Mouse (Mus musculus): ENCODE measurements around the gene Gjb4.

DNA sequence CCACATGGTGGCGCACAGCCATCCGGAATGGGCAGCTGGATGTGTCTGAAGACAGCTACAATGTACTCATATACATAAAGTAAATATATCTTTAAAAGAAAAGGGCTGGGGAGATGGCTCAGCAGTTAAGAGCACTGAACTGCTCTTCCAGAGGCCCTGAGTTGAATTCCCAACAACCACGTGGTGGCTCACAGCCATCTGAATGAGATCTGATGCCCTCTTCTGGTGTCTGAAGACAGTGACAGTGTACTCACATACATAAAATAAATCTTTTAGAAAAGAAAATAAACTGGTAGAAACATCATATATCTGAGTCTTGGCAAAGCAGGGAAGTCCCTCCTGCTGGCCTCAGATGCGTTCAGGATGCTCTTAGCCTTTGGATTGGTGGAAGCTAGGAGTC, 36.7 kb downstream of the Gjb4 start:
- TF ChIP-seq EP300 (IDR thresholded peaks at IDR 0.05) (no peak), CTCF (IDR thresholded peaks at IDR 0.05) (peak; percentile 55)

Measured in lung, postnatal 0 days (tissue).